Mouse (Mus musculus): ENCODE results near the gene Nhej1.

Nhej1 gene

GRCm38 (mm10) chr1:74997231-74997630, 127.8 kb downstream of the Nhej1 start:
- in situ Hi-C loops (cut with MboI; ENCODE audit: low sequenced_read_pairs): no loop called here

- in situ Hi-C loops (cut with MboI; ENCODE audit: low sequenced_read_pairs): no loop called here
Measured at GRCm38 (mm10) chr1:74977001-74977400, 148.0 kb downstream of the Nhej1 start.

GRCm38 (mm10) chr1:74975936-74976335, 149.1 kb downstream of the Nhej1 start:
- in situ Hi-C loops (cut with MboI; ENCODE audit: low sequenced_read_pairs): no loop called here

- in situ Hi-C loops (cut with MboI; ENCODE audit: low sequenced_read_pairs): no loop called here
Measured at GRCm38 (mm10) chr1:74973590-74973989, 151.4 kb downstream of the Nhej1 start.

- in situ Hi-C loops (cut with MboI; ENCODE audit: low sequenced_read_pairs): no loop called here
Measured at GRCm38 (mm10) chr1:74971353-74972050, 153.5 kb downstream of the Nhej1 start.

- in situ Hi-C loops (cut with MboI; ENCODE audit: low sequenced_read_pairs): no loop called here
Measured at GRCm38 (mm10) chr1:74967962-74968580, 156.9 kb downstream of the Nhej1 start.

- in situ Hi-C loops (cut with MboI; ENCODE audit: low sequenced_read_pairs): no loop called here
Measured at GRCm38 (mm10) chr1:74964494-74965215, 160.3 kb downstream of the Nhej1 start.

GRCm38 (mm10) chr1:74962853-74963227, 162.2 kb downstream of the Nhej1 start:
- in situ Hi-C loops (cut with MboI; ENCODE audit: low sequenced_read_pairs): no loop called here

- in situ Hi-C loops (cut with MboI; ENCODE audit: low sequenced_read_pairs): no loop called here
Measured at GRCm38 (mm10) chr1:74962126-74962852, 162.7 kb downstream of the Nhej1 start.

GRCm38 (mm10) chr1:74961722-74962121, 163.3 kb downstream of the Nhej1 start:
- in situ Hi-C loops (cut with MboI; ENCODE audit: low sequenced_read_pairs): no loop called here

- in situ Hi-C loops (cut with MboI; ENCODE audit: low sequenced_read_pairs): no loop called here
Measured at GRCm38 (mm10) chr1:74960059-74960458, 164.9 kb downstream of the Nhej1 start.

GRCm38 (mm10) chr1:74951556-74952210, 173.3 kb downstream of the Nhej1 start, which contains the start of gene Ihh:
Gene Ihh (minus strand): TSS chr1:74951672.
- in situ Hi-C loops (cut with MboI; ENCODE audit: low sequenced_read_pairs): no loop called here

- in situ Hi-C loops (cut with MboI; ENCODE audit: low sequenced_read_pairs): no loop called here
Measured at GRCm38 (mm10) chr1:74950576-74951490, 174.2 kb downstream of the Nhej1 start.

GRCm38 (mm10) chr1:74950066-74950465, 174.9 kb downstream of the Nhej1 start:
- in situ Hi-C loops (cut with MboI; ENCODE audit: low sequenced_read_pairs): no loop called here

- in situ Hi-C loops (cut with MboI; ENCODE audit: low sequenced_read_pairs): no loop called here
Measured at GRCm38 (mm10) chr1:74949666-74950050, 175.3 kb downstream of the Nhej1 start.

- in situ Hi-C loops (cut with MboI; ENCODE audit: low sequenced_read_pairs): no loop called here
Measured at GRCm38 (mm10) chr1:74948784-74949665, 176.0 kb downstream of the Nhej1 start.

- in situ Hi-C loops (cut with MboI; ENCODE audit: low sequenced_read_pairs): no loop called here
Measured at GRCm38 (mm10) chr1:74947986-74948670, 176.9 kb downstream of the Nhej1 start.

Data from CH12F3 (cell line).